Mouse (Mus musculus) heart, embryonic 13.5 days (tissue): ENCODE results near the gene Lypd6. TPM values are rescaled to one million over a fixed set of nuclear protein-coding genes. Genes with fewer than 3 reads are reported as not detected.
A peak's percentile ranks its signal among the peaks of the same experiment; 100 is the strongest.

ENCODE experiments used
- ATAC-seq: fragments of 200-750 bp; cut with Nextera tagmentation; 2 replicates; pipeline ENCODE4 v1.8.0; 2017; ENCODE audit warnings: moderate TSS enrichment; ENCODE audit not compliant: insufficient number of reproducible peaks, low FRiP score, low TSS enrichment; ENCODE audit errors: extremely low read depth
- H3K27ac ChIP-seq: fragments of 300-500 bp; sonication (generic); replicated peaks from 2 replicates; pipeline ENCODE4 v1.5.1; 2015; ENCODE audit warnings: moderate library complexity, mild to moderate bottlenecking, inconsistent platforms
- H3K27me3 ChIP-seq: fragments of 300-500 bp; sonication (generic); replicated peaks from 2 replicates; pipeline ENCODE4 v1.6.1; 2015; ENCODE audit warnings: mild to moderate bottlenecking, inconsistent platforms
- H3K36me3 ChIP-seq: fragments of 300-500 bp; sonication (generic); 2 replicates; pipeline ENCODE4 v1.6.1; 2015; ENCODE audit warnings: mild to moderate bottlenecking, inconsistent platforms
- H3K4me1 ChIP-seq: fragments of 300-500 bp; sonication (generic); 2 replicates; pipeline ENCODE4 v1.6.1; 2015; ENCODE audit warnings: inconsistent platforms
- H3K4me2 ChIP-seq: fragments of 300-500 bp; sonication (generic); 2 replicates; pipeline ENCODE4 v1.6.1; 2015; ENCODE audit warnings: inconsistent platforms, mild to moderate bottlenecking, moderate library complexity
- H3K4me3 ChIP-seq: fragments of 300-500 bp; sonication (generic); 2 replicates; pipeline ENCODE4 v1.5.1; 2015; ENCODE audit warnings: moderate library complexity, mild to moderate bottlenecking, inconsistent platforms
- H3K9ac ChIP-seq: fragments of 300-500 bp; sonication (generic); 2 replicates; pipeline ENCODE4 v1.6.1; 2015; ENCODE audit warnings: inconsistent platforms, mild to moderate bottlenecking, moderate library complexity
- H3K9me3 ChIP-seq: fragments of 300-500 bp; sonication (generic); 2 replicates; pipeline ENCODE4 v1.6.1; 2016; ENCODE audit warnings: inconsistent platforms
- WGBS: fragments of 180-500 bp; shearing (Covaris S2); methylation state at CpG from one replicate; pipeline ENCODE4 v1.1.7; 2015; ENCODE audit warnings: mixed read lengths; 5-methylcytosine and 5-hydroxymethylcytosine counted together
- polyA plus RNA-seq: library from polyadenylated mRNA; unstranded; fragments of >200 nt; fragmentation: Nextera tagmentation; extraction: Ambion mirVana; gene quantifications from 2 replicates; pipeline ENCODE4 v1.2.1, GENCODE M21; 2015

Lypd6 gene
- polyA plus RNA-seq, 1 experiment from 2014 or later, result 3.5 TPM

GRCm38 (mm10) chr2:50069571-50070295 is 3.5 kb downstream of the Lypd6 start:
- Histone ChIP-seq H3K27me3 (peaks cover 10% of the 10 kb centered on the region; the same call in 1 of the 2 replicates), H3K4me3 (no peak overlapping the region), H3K9me3 (no peaks in the 10 kb centered on the region), H3K27ac (no peak overlapping the region), H3K4me1 (peaks cover 38% of the 10 kb centered on the region), H3K9ac (no peak overlapping the region), H3K36me3 (no peaks in the 10 kb centered on the region), H3K4me2 (no peak overlapping the region)
- ATAC-seq, result no peak
- WGBS, result 45% methylated on average over 13 of the region's 13 CpGs

DNA sequence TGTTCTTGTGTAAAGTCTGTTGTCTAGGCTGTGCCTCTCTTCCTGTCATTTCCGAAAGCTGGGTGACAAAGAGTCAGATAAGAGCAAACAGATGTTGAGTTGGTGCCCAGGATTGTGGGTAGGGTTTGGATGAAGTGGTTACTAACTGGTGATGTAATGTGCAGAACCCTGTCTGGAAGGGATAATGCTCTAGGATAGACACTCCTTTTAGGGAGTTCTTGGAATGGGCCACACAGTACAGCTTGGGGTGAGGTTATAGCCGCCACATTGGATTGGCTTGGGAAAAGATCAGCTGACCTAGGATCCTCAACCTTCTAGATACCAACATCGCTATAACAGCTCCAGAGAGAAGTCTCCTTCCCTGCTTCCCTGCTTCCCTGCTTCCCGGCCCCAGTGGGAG is 5.9 kb downstream of the Lypd6 start:
- H3K9ac ChIP-seq, result no peak overlapping the region
- WGBS, result 64% methylated on average over 4 of the region's 4 CpGs
- H3K4me1 ChIP-seq, result peaks cover 32% of the 10 kb centered on the region
- H3K36me3 ChIP-seq, result no peaks in the 10 kb centered on the region
- no peak overlapping the region for H3K4me2 ChIP-seq
- no peaks in the 10 kb centered on the region for H3K9me3 ChIP-seq
- no peak for ATAC-seq
- peaks cover 10% of the 10 kb centered on the region; the same call in 1 of the 2 replicates for H3K27me3 ChIP-seq
- no peak overlapping the region for H3K4me3 ChIP-seq
- H3K27ac ChIP-seq, result no peak overlapping the region

DNA sequence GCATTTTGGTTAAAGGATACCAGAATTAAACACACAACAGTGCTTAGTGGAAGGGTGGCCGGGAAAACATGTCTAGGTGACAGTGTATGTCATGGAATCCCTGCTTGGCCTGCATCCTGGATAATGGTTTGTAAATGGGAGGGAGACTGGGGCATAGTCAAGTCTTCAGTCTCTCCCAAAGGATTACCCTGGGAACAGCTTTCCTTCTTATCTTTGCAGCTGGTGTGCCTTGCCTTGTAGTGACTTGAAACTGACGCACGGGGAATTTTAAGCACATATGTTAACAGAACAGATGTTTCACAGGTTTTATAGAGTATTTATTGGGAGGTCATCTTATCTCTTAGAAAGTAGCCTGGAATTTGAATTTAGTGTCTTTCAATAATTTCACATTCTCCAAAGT is 18.5 kb downstream of the Lypd6 start:
- ATAC-seq, result no peak
- H3K9me3 ChIP-seq, result no peaks in the 10 kb centered on the region
- no peaks in the 10 kb centered on the region for H3K27me3 ChIP-seq
- H3K9ac ChIP-seq, result no peak overlapping the region
- H3K4me1 ChIP-seq, result peaks cover 5% of the 10 kb centered on the region; the same call in 1 of the 2 replicates
- 30% methylated on average over 3 of the region's 3 CpGs for WGBS
- no peak overlapping the region for H3K27ac ChIP-seq
- no peak overlapping the region for H3K4me3 ChIP-seq
- H3K36me3 ChIP-seq, result no peaks in the 10 kb centered on the region
- no peak overlapping the region for H3K4me2 ChIP-seq

DNA sequence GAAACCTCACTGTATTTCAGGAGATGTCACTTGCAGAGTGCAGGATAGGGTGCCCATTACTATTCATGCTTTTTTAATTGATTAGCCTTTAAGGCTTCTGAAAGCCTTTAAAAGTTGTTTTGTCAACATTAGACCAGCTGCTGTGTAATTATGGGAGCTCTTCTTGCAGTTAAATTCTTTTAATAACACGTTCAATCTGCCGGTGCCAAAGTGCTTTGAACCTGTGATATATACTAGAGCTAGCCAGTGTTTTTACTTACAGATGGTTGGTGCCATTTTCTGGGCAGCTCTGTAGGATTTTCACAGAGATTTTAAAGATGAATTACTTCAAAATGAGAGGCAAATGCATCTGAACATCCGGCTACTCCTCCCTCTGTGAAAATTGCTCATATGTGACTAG is 21.5 kb downstream of the Lypd6 start:
- no peak overlapping the region for H3K4me2 ChIP-seq
- no peaks in the 10 kb centered on the region for H3K36me3 ChIP-seq
- no peak overlapping the region for H3K27ac ChIP-seq
- H3K4me1 ChIP-seq, result peaks cover 18% of the 10 kb centered on the region
- WGBS, result 86% methylated on average over 3 of the region's 3 CpGs
- H3K27me3 ChIP-seq, result no peaks in the 10 kb centered on the region
- H3K4me3 ChIP-seq, result no peak overlapping the region
- ATAC-seq, result no peak
- no peaks in the 10 kb centered on the region for H3K9me3 ChIP-seq
- no peak overlapping the region for H3K9ac ChIP-seq

DNA sequence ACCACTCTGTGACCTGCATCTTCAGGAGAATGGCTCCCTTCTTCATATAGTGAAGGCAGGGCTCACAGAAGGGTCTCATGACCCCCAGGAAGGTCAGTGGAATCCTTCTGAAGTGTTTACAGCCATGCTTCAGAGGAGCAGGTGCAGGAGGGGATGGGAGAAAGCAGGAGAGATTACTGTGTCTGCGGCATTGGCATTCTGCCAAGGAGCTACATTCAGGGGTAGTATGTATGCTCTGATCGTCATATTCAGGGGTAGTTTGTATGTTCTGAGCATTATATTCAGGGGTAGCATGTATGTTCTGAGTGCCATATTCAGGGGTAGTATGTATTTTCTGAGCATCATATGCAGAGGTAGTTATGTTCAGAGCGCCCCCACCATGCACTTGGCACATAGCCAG is 30.1 kb downstream of the Lypd6 start:
- Histone ChIP-seq H3K4me2 (no peak overlapping the region), H3K4me3 (no peak overlapping the region), H3K9ac (no peak overlapping the region), H3K9me3 (no peaks in the 10 kb centered on the region), H3K36me3 (no peaks in the 10 kb centered on the region), H3K4me1 (peaks cover 40% of the 10 kb centered on the region), H3K27me3 (no peaks in the 10 kb centered on the region), H3K27ac (no peak overlapping the region)
- ATAC-seq, result no peak
- WGBS, result 50% methylated on average over 3 of the region's 3 CpGs

- H3K27ac ChIP-seq, result peak overlapping the region; percentile 59
- H3K4me1 ChIP-seq, result peaks cover 36% of the 10 kb centered on the region
- no peak overlapping the region for H3K4me2 ChIP-seq
- no peak; the same call in 1 of the 2 replicates for ATAC-seq
- no peaks in the 10 kb centered on the region for H3K9me3 ChIP-seq
- H3K9ac ChIP-seq, result no peak overlapping the region
- H3K36me3 ChIP-seq, result no peaks in the 10 kb centered on the region
- no peaks in the 10 kb centered on the region for H3K27me3 ChIP-seq
- no peak overlapping the region for H3K4me3 ChIP-seq
- 36% methylated on average over 9 of the region's 9 CpGs for WGBS
Measured at GRCm38 (mm10) chr2:50100364-50101151, 34.3 kb downstream of the Lypd6 start.

DNA sequence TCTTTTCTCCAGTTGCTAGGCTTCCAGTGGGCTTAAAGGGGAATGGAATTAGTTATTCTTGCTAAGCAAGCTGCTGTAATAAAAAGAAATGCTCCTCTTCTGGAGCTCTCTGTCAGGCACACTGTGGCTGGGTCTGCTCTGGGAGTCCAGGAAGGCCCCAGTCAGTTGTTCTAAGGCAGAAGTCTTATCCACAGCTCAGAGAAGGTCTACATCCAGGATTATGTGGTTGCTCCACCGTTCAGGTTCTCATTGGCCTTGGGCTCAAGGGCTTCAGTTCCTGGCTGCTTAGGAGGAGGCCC is 34.9 kb downstream of the Lypd6 start:
- H3K27ac ChIP-seq, result peak overlapping the region; percentile 59
- 76% methylated on average over 1 of the region's 1 CpGs for WGBS
- H3K27me3 ChIP-seq, result no peaks in the 10 kb centered on the region

GRCm38 (mm10) chr2:50103850-50104503 is 37.7 kb downstream of the Lypd6 start:
- no peaks in the 10 kb centered on the region for H3K36me3 ChIP-seq
- peaks cover 32% of the 10 kb centered on the region for H3K4me1 ChIP-seq
- no peak overlapping the region for H3K4me3 ChIP-seq
- H3K27me3 ChIP-seq, result no peaks in the 10 kb centered on the region
- H3K4me2 ChIP-seq, result no peak overlapping the region
- H3K27ac ChIP-seq, result no peak overlapping the region
- no peaks in the 10 kb centered on the region for H3K9me3 ChIP-seq
- WGBS, result 69% methylated on average over 7 of the region's 7 CpGs
- ATAC-seq, result no peak
- H3K9ac ChIP-seq, result no peak overlapping the region

More for the DNA sequence above, 34.9 kb downstream of the Lypd6 start:
- Histone ChIP-seq H3K4me1 (peaks cover 37% of the 10 kb centered on the region), H3K4me3 (no peak overlapping the region), H3K4me2 (no peak overlapping the region), H3K36me3 (no peaks in the 10 kb centered on the region), H3K9ac (no peak overlapping the region), H3K9me3 (no peaks in the 10 kb centered on the region)
- no peak for ATAC-seq

GRCm38 (mm10) chr2:50105590-50105989 is 39.4 kb downstream of the Lypd6 start:
- Histone ChIP-seq H3K4me1 (peaks cover 35% of the 10 kb centered on the region), H3K4me2 (no peak overlapping the region), H3K9me3 (no peaks in the 10 kb centered on the region), H3K27ac (no peak overlapping the region), H3K9ac (no peak overlapping the region), H3K27me3 (no peaks in the 10 kb centered on the region), H3K36me3 (no peaks in the 10 kb centered on the region), H3K4me3 (no peak overlapping the region)
- 56% methylated on average over 3 of the region's 3 CpGs for WGBS
- ATAC-seq, result no peak

DNA sequence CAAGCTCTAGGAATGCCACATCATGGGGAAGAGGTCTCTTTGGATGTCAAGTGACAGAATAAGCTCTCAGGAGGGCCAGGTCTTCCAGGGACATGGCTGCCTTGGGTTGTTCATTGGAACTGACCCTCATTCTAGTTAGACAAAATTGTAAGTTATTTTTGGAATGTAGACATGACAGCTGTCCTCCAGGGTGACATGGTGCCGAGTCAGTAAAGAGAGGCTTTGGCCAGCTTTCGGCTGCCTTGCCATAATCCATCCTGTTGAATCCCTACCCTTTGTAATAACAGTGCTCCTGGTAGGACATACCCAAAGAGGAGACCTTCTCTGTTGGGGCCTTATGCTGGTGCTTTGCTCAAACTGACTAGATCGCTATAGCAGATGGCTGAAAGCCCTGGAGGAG is 39.8 kb downstream of the Lypd6 start:
- no peak for ATAC-seq
- Histone ChIP-seq H3K4me2 (no peak overlapping the region), H3K9ac (no peak overlapping the region), H3K27ac (no peak overlapping the region), H3K36me3 (no peaks in the 10 kb centered on the region), H3K4me1 (peaks cover 35% of the 10 kb centered on the region), H3K4me3 (no peak overlapping the region), H3K27me3 (no peaks in the 10 kb centered on the region), H3K9me3 (no peaks in the 10 kb centered on the region)
- 63% methylated on average over 3 of the region's 3 CpGs for WGBS

DNA sequence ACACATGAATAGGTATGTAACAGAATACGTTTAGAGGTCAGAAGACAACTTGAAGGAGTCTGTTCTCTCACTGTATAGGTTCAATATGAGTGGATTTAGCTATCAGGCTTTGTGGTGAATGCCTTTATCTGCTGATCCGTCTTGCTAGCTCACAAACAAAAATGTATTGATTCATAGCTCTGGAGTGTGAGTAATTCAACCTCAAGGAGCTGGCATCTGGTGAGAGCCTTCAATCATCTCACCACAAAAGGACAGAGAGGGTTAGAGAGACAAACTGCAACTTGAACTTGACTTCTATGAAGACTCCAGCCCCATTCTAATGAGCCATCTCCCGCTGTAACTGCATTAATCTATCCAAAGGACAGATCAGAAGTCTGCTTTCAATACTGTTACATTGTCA is 40.6 kb downstream of the Lypd6 start:
- Histone ChIP-seq H3K9me3 (no peaks in the 10 kb centered on the region), H3K4me3 (no peak overlapping the region), H3K27me3 (no peaks in the 10 kb centered on the region), H3K27ac (no peak overlapping the region), H3K4me1 (peaks cover 39% of the 10 kb centered on the region), H3K36me3 (no peaks in the 10 kb centered on the region), H3K4me2 (no peak overlapping the region), H3K9ac (no peak overlapping the region)
- ATAC-seq, result no peak
- 74% methylated on average over 3 of the region's 3 CpGs for WGBS
